Mouse (Mus musculus): ENCODE data around the gene Lrrc2.

The Lrrc2 gene

DNA sequence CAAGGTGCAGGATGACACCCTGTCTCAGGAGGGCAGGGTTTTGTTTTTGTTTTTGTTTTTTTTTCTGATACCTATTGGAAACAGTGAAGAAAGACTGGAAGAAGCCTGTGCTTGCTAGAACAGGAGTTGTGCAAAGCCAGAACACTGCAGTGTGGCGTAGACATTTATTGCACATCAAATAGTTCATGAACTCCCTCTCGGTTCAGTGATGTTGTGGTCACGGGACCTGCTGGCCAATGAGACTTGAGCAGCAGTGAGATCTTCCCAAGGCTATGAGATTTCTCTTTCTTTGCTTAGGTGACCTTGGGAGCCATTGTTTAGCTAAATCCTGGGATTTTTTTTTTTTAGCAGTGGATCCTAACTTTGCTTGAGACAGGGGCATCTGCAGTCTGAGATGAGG lies 36.7 kb downstream of the Lrrc2 start:
- Histone ChIP-seq H3K36me3 (ENCODE audit: control insufficient read depth, insufficient read depth, low read length, poor library complexity, severe bottlenecking) (no peaks in the 10 kb centered on the region), H3K27me3 (ENCODE audit: control insufficient read depth, insufficient read depth, low read length, poor library complexity, severe bottlenecking) (no peaks in the 10 kb centered on the region)
- DNase-seq (ENCODE audit: low read depth, low spot score) = no peak

DNA sequence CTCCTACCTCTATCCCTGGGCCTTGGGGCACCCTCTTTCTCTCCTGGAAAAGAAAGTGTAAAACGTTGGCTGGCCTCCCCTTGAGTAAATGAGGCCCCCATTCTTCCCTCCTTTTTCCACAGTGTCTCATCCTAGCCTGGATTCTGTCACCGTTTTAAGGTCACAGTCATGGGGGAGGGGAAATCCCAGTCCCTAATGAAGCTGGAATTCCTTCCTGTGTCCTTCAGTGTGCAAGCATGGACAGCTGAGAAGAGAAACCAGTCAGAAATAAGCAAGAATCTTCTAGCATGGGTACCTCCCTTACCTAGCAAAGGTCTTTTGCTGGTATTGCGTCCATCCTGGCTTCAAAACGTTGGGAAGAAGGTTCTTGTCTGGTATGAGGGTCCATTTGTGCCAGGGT lies 37.8 kb downstream of the Lrrc2 start:
- Histone ChIP-seq H3K36me3 (ENCODE audit: control insufficient read depth, insufficient read depth, low read length, poor library complexity, severe bottlenecking) (no peaks in the 10 kb centered on the region), H3K27me3 (ENCODE audit: control insufficient read depth, insufficient read depth, low read length, poor library complexity, severe bottlenecking) (no peaks in the 10 kb centered on the region)
- no peak for DNase-seq (ENCODE audit: low read depth, low spot score)

DNA sequence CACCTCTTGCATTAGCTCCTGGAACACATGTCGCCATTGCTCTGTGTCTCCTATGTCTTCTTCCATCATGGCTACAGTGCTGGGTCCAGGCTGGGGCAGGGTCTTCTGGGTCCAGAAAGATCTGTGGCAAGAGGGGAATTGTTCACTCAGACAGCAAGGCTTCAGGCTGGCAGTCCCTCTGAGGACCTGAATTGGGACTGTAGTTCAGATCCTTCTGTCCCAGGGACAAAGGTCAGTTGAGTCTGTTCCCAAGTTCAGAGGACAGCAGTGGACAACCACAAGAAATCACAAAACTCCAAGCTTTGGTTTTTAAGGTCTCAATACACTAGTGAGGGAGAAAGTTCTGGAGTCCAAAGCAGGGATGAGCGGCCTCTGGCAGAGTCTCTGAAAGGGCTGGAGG lies 38.2 kb downstream of the Lrrc2 start:
- DNase-seq (ENCODE audit: low read depth, low spot score) = no peak

DNA sequence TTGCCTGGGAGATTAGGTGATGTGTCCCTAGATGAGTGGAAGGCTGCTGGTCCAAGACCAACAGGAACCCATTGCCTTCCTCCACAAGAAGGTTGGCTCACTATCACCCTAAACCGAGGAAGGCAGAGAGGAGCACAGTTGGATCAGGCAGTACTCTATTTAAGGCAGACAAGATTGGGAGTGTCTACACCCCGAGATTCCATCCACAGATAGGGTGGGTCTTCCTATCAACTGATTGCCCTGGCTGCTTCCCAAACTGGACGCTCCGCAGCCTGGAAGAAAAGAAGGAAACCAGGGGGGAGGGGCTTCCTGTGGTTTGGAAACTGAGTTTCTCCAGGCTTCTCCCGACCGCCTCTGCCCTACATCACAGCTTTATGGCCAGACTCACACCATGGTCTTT lies 38.9 kb downstream of the Lrrc2 start, which contains the start of gene Rtp3:
TSS of gene Rtp3 (minus strand) at position 380 of the 400 bp plus-strand sequence.
- Histone ChIP-seq H3K36me3 (ENCODE audit: control insufficient read depth, insufficient read depth, low read length, poor library complexity, severe bottlenecking) (no peaks in the 10 kb centered on the region), H3K27me3 (ENCODE audit: control insufficient read depth, insufficient read depth, low read length, poor library complexity, severe bottlenecking) (no peaks in the 10 kb centered on the region)
- DNase-seq (ENCODE audit: low read depth, low spot score) = no peak

More for the DNA sequence above, 38.2 kb downstream of the Lrrc2 start:
- H3K27me3 ChIP-seq (ENCODE audit: control insufficient read depth, insufficient read depth, low read length, poor library complexity, severe bottlenecking) = no peaks in the 10 kb centered on the region
- H3K36me3 ChIP-seq (ENCODE audit: control insufficient read depth, insufficient read depth, low read length, poor library complexity, severe bottlenecking) = no peaks in the 10 kb centered on the region

DNA sequence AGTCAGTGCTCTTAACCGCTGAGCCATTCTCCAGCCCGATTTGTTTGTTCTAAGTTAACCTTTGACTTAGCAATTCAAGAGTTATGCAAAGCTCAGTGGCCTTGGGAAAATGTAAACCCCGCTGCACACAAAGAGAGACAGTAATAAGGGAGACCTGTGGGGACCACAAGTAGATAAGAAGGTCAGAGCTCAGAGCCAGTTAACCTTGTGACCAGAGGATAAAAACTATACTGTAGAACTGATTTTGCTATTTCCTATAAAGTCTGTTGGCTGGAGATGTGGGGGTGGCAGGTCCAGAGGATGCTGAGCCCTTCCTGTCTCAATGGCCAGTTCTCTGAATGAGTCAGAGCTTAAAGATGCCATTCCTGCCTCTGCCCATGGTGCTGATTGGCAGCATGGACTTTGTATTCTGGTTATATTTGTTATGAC lies 42.0 kb downstream of the Lrrc2 start:
- no peaks in the 10 kb centered on the region for H3K36me3 ChIP-seq (ENCODE audit: control insufficient read depth, insufficient read depth, low read length, poor library complexity, severe bottlenecking)
- no peaks in the 10 kb centered on the region for H3K27me3 ChIP-seq (ENCODE audit: control insufficient read depth, insufficient read depth, low read length, poor library complexity, severe bottlenecking)
- no peak for DNase-seq (ENCODE audit: low read depth, low spot score)

DNA sequence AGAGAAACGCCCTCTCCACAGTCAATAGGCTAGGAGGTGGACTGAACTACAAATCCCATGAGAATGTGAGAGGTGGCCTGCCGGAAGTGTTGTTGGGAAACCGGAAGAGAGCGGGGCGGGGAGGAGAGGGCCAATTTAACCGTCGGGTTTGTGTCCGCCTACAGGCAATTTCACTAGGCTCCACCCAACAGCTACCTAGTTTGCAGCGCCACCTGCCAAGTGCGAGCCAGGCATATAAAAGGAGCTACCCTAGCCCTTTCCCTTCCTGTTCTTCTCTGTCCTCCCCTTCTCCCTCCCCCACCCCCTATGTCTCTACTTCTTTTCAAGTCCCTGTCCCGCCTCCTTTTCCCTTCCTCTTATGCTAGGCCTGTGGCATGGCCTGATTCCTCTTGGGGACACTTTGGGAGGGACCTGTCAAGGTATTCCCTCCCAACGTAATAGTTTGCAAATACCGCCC lies 43.4 kb downstream of the Lrrc2 start:
- DNase-seq (ENCODE audit: low read depth, low spot score) = peak; percentile 91
- H3K36me3 ChIP-seq (ENCODE audit: control insufficient read depth, insufficient read depth, low read length, poor library complexity, severe bottlenecking) = no peaks in the 10 kb centered on the region
- no peaks in the 10 kb centered on the region for H3K27me3 ChIP-seq (ENCODE audit: control insufficient read depth, insufficient read depth, low read length, poor library complexity, severe bottlenecking)

DNA sequence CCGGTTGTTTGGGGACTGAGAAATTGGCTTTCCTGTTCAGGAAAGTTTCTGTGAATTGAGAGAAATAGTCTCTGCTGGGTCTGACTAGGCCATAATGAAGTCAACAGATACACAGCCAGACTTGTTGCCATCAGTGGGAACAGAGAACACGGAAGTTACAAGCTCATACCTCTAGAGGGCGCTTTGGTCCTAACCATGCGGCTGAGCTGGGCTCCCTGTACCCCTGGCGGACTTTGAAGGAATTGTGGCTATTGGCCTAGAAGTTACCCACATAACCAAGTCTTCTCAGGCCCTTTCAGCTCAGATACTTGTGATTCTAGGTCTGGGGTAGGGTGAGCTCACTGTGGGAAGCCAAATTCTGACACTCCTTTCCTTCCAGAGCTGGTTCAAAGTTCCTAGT lies 45.9 kb downstream of the Lrrc2 start:
- H3K27me3 ChIP-seq (ENCODE audit: control insufficient read depth, insufficient read depth, low read length, poor library complexity, severe bottlenecking) = no peaks in the 10 kb centered on the region
- peak; percentile 92 for DNase-seq (ENCODE audit: low read depth, low spot score)

DNA sequence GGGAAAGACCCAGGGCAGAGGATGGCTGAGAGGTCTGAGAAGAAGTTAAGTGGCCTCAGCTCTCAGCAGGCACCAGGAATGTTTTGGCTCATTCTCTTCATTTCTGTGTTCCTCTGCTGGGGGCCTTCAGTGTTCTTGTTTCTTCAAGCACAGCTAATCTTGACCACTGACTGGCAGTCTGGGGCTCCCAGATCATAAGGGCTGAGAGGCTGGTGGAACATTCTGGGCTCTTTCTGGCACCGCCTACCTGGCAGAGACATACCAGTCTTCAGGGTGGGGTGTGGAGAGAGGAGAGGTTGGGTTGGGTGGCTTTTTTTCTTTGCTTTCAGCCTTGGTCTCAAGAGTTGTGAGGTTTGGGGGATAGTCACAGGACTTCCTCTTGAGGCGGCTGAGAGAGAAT lies 47.7 kb downstream of the Lrrc2 start:
- Histone ChIP-seq H3K27me3 (ENCODE audit: control insufficient read depth, insufficient read depth, low read length, poor library complexity, severe bottlenecking) (no peaks in the 10 kb centered on the region), H3K36me3 (ENCODE audit: control insufficient read depth, insufficient read depth, low read length, poor library complexity, severe bottlenecking) (no peaks in the 10 kb centered on the region)
- DNase-seq (ENCODE audit: low read depth, low spot score) = no peak

More for the DNA sequence above, 45.9 kb downstream of the Lrrc2 start:
- H3K36me3 ChIP-seq (ENCODE audit: control insufficient read depth, insufficient read depth, low read length, poor library complexity, severe bottlenecking) = no peaks in the 10 kb centered on the region

DNA sequence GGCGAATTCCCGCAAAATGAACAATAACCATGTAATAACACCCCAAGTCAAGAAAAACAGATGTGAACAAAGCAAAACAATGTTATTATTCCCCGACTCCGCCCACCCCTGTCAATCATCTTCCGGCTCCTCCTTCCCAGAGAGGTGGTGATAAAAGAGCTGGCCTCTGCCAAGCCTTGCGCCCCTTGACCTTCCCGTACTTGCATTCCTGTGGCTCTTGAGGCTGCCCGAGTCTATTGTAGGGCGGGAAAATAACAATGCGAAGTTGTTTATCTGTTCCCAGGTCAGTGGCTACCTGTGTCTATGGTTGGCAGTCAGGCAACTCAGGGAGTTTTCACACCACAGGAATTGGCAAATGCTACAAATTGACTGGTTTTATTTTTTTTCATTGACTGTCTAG lies 48.5 kb downstream of the Lrrc2 start:
- DNase-seq (ENCODE audit: low read depth, low spot score) = no peak
- Histone ChIP-seq H3K36me3 (ENCODE audit: control insufficient read depth, insufficient read depth, low read length, poor library complexity, severe bottlenecking) (no peaks in the 10 kb centered on the region), H3K27me3 (ENCODE audit: control insufficient read depth, insufficient read depth, low read length, poor library complexity, severe bottlenecking) (no peaks in the 10 kb centered on the region)

DNA sequence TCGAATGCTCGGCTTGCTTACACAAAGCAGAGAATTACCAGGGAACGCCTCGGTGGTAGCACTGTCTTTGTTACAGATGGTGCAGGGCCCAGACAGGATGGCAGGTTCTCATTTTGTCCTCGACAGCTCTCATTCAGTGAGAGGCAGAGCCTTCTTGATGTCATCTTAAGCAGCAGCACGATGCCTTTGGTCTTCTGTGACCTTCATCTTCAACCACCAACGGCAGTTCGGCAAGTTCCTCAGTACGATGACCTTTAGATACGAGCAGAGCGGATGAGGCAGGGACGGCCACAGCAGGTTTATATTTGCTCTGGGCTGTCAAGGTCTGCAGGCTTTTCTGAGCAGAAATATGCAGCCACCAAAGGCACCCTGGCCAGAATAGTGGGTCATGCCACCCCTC lies 50.3 kb downstream of the Lrrc2 start:
- Histone ChIP-seq H3K36me3 (ENCODE audit: control insufficient read depth, insufficient read depth, low read length, poor library complexity, severe bottlenecking) (no peaks in the 10 kb centered on the region), H3K27me3 (ENCODE audit: control insufficient read depth, insufficient read depth, low read length, poor library complexity, severe bottlenecking) (no peaks in the 10 kb centered on the region)
- DNase-seq (ENCODE audit: low read depth, low spot score) = no peak

DNA sequence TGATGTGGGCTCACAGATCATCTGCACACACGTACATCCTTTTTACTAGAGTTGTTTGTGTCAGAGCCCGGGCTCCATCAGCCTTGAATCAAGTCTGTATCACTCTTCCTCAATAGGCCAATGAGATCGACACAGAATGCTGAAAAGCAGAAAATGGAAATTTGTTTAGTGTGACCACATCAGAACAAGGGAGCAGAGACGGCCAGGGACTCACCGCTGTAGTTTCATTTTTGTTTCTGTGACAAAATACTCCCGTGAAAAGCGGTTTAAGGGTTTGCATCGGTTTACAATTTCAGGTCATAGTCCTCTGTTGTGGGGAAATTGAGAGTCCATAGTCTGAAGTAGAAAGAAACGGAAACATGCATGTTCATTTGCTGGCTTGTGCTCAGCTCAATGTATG lies 51.9 kb downstream of the Lrrc2 start:
- DNase-seq (ENCODE audit: low read depth, low spot score) = no peak
- no peaks in the 10 kb centered on the region for H3K27me3 ChIP-seq (ENCODE audit: control insufficient read depth, insufficient read depth, low read length, poor library complexity, severe bottlenecking)
- H3K36me3 ChIP-seq (ENCODE audit: control insufficient read depth, insufficient read depth, low read length, poor library complexity, severe bottlenecking) = no peaks in the 10 kb centered on the region

DNA sequence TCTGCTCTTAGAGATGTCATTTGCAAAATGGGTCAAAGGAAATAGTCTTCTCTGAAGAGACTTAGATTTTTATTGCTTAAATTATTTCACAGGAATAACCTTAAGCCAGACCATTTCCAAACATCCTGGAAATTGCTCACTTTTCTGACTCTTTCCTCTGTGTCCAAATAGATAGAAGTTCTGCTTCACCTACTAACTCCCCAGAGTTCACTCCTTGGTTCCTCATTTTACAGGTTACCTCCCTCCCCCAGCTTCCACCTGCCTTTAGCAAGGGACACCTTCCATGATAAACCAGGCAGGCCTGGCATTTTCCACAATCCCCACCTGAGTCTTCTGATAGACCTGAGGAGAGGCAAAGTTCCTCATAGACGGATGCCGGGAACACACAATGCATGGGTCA lies 55.2 kb downstream of the Lrrc2 start:
- no peak for DNase-seq (ENCODE audit: low read depth, low spot score)
- Histone ChIP-seq H3K27me3 (ENCODE audit: control insufficient read depth, insufficient read depth, low read length, poor library complexity, severe bottlenecking) (no peaks in the 10 kb centered on the region), H3K36me3 (ENCODE audit: control insufficient read depth, insufficient read depth, low read length, poor library complexity, severe bottlenecking) (no peaks in the 10 kb centered on the region)

DNA sequence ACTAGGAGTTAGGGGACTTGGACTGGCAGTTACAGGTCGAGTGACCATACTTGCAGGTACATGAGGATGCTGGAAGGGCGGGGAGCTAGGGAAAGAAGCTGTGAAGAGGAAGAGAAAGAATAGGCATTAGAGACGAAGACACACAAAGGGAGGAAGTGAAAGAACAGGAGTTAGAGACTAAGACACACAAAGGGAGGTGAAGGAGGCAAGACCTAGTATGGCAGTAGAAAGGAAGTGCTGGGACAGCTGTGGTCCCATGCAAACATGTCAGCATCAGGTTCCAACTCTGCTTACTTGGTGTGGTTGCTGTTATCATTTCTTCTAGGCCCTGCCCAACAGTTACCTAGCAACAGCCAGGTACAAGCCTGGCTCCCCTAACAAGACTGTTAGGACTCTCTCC lies 58.4 kb downstream of the Lrrc2 start:
- Histone ChIP-seq H3K36me3 (ENCODE audit: control insufficient read depth, insufficient read depth, low read length, poor library complexity, severe bottlenecking) (no peaks in the 10 kb centered on the region), H3K27me3 (ENCODE audit: control insufficient read depth, insufficient read depth, low read length, poor library complexity, severe bottlenecking) (no peaks in the 10 kb centered on the region)
- no peak for DNase-seq (ENCODE audit: low read depth, low spot score)

DNA sequence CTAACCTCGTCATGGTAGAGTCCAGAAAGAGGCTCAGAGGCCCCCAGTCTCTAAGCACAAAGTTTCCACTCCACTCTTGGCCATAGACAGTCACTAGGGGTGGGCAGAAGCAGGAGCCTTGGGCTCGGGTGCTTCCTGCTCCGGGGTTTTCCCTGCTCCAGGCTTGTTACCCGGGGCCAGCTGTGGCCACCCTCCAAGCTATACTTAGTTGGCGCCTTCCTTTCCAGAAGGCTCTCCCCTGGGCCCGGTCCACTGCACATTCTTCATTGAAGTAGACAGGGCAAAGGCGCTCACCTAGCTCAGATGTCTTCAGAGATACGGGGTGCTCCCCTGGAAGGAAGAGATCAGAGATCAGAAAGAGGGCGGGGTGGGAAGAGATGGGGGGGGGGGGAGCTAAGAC lies 60.2 kb downstream of the Lrrc2 start:
- Histone ChIP-seq H3K36me3 (ENCODE audit: control insufficient read depth, insufficient read depth, low read length, poor library complexity, severe bottlenecking) (no peaks in the 10 kb centered on the region), H3K27me3 (ENCODE audit: control insufficient read depth, insufficient read depth, low read length, poor library complexity, severe bottlenecking) (no peaks in the 10 kb centered on the region)
- DNase-seq (ENCODE audit: low read depth, low spot score) = no peak

DNA sequence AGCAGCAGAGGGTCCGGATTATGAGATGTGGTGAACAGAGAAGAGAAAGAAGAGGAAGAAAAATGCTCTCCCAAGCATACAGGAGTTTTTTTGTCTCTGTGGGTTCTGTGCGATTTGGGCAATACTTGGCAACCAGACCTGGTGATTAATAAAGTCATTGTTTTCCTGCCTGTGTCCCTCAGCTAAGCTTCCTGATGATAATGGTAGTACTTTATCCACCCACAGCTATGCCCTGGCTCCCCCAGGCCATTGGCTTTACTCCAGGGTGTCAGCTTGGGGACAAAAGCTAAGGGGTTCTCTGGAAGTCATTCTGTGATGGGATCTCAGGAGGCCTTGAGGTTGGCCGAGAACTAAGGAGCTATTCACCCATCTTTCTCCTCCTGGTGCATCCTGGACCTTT lies 60.7 kb downstream of the Lrrc2 start:
- Histone ChIP-seq H3K27me3 (ENCODE audit: control insufficient read depth, insufficient read depth, low read length, poor library complexity, severe bottlenecking) (no peaks in the 10 kb centered on the region), H3K36me3 (ENCODE audit: control insufficient read depth, insufficient read depth, low read length, poor library complexity, severe bottlenecking) (no peaks in the 10 kb centered on the region)
- DNase-seq (ENCODE audit: low read depth, low spot score) = no peak

DNA sequence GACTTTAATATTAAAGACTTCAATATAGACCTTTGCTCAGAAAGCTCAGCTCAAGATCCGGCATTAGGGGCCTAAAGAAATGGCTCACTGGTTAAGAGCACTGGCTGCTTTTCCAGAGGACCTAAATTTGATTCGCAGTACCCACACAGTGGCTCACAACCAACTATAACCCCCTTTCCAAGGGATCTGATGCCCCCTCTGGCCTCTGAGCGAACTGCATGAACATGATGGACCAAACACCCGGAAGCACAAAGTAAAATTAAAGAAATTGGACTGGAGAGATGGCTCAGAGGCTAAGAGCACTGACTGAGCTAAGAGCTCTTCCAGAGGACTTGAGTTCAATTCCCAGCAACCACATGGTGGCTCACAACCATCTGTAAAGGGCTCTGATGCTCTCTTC lies 64.3 kb downstream of the Lrrc2 start:
- no peak for DNase-seq (ENCODE audit: low read depth, low spot score)
- Histone ChIP-seq H3K36me3 (ENCODE audit: control insufficient read depth, insufficient read depth, low read length, poor library complexity, severe bottlenecking) (no peaks in the 10 kb centered on the region), H3K27me3 (ENCODE audit: control insufficient read depth, insufficient read depth, low read length, poor library complexity, severe bottlenecking) (no peaks in the 10 kb centered on the region)
